Mouse (Mus musculus): ENCODE data around the gene Inpp4a.

Gene Inpp4a

DNA sequence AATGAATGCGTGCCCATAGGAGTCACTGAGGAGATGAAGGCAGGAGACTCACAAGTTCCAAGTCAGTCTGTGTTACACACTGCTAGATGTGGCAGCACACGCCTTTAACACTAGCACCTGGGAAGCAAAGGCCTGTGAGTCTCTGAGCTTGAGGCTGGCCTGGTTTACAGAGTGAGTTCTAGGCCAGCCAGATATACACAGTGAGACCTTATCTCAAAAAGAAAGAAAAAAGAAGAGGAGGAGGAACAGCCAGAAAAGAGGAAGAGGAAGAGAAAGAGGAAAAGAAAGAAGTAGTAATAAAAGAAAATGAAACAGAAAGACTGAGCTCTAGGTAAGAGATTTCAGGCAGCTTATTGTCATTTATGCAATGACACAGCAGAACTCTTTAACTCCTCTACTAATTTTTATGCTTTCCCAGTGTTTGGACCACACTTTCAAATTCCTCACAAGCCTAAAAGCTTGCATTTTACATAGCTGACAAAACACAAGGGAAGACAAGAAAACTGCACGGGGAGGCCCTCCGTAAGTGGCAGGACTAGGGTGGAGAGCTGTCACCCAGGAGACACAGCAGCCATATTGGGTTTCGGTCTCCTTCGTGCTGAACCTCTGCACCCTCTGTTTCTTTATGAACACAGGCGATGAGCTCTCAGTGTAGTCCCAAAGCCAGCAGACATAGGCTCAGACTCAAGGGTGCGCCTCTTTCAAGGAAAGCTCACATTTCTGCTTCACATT, 127.6 kb downstream of the Inpp4a start:
- DNase-seq: no peak

GRCm38 (mm10) chr1:37428911-37429310, 129.2 kb downstream of the Inpp4a start:
- DNase-seq: peak; percentile 47

- peak; percentile 96 for DNase-seq
Measured at GRCm38 (mm10) chr1:37429366-37430296, 130.0 kb downstream of the Inpp4a start, which contains the start of the genes Coa5 and Unc50. Gene Coa5, minus strand, starts transcription at chr1:37430103. Gene Unc50, plus strand, starts transcription at chr1:37430139.

- DNase-seq: no peak
Measured at GRCm38 (mm10) chr1:37430297-37430840, 130.7 kb downstream of the Inpp4a start.

DNA sequence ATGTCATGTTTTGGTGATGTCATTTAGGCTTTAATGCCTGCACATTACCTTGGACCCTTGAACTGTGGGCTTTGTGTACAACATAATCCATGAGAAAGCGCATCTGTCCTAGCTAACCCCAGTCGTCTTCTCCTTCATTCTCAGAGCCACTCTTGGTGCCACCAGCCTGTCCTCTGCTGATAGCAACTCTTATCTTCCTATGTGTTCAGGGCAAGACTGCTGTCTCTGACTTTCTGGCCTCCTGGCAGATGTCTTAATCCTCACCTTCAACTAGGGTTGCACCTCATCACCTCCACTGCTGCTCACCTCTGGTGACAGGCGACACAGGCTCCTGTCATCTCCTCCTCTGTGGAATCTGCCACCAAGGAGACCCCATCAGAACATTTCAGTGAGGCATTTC, 136.8 kb downstream of the Inpp4a start:
- no peak for DNase-seq

- no peak for DNase-seq
Measured at GRCm38 (mm10) chr1:37442848-37443835, 143.5 kb downstream of the Inpp4a start.

- DNase-seq: no peak
Measured at GRCm38 (mm10) chr1:37448361-37449095, 148.9 kb downstream of the Inpp4a start.

DNA sequence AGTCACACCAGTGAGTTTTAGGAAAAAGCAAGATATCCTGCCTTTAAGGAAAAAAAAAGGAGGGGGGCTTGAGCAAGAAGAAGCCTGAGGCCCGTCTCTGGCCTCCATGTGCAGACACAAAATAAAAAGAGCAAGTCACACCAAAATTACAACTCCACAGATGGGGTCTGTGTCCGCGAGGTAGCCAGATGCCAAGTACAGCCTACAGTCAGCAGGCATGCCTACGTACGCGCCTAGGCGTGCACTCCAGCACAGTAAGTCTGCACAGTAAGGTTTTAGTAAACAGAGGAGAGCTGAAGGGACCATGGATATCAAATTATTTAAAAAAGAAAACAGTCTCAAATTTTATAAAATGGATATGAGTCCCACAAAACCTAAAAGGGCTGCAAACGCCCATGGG, 151.6 kb downstream of the Inpp4a start:
- no peak for DNase-seq

GRCm38 (mm10) chr1:37457546-37457945, 157.9 kb downstream of the Inpp4a start:
- no peak for DNase-seq
